Mouse (Mus musculus) left cerebral cortex, adult 2 months (tissue): ENCODE data around the gene Dclre1b. TPM values are rescaled to one million over a fixed set of nuclear protein-coding genes. Genes with fewer than 3 reads are reported as not detected.
"Not testable (repeated sequence)": the region's sequence is repeated elsewhere in the genome, so short reads cannot be mapped to it uniquely, and the experiment has no call there.

Experiments
- DNase-seq, 2 experiments: peaks; one replicate each; pipeline ENCODE4 v3.0.0; 2021 to 2022; ENCODE audit warnings: low spot score in 2 of 2, mixed read lengths in 1 of 2; ENCODE audit errors: extremely low spot score in 1 of 2
- H3K27ac ChIP-seq: fragments of 200-600 bp; 2 replicates; pipeline ENCODE4 v1.8.1; 2022
- H3K4me3 ChIP-seq: fragments of 200-600 bp; 2 replicates; pipeline ENCODE4 v1.8.1; 2022
- CTCF ChIP-seq: fragments of 200-600 bp; IDR thresholded peaks from 2 replicates; pipeline ENCODE4 v1.8.1; 2022; ENCODE audit warnings: antibody characterized with exemption, mild to moderate bottlenecking, moderate library complexity
- intact Hi-C: fragments of 180-260 bp; cut with DNase I; formaldehyde crosslinking; loops from one replicate; pipeline ENCODE4 v1.15.1; 2025
- total RNA-seq, 2 experiments: library from RNA; stranded (reverse); gene quantifications; 2 replicates each; pipeline ENCODE4 v1.2.3; 2021

The Dclre1b gene
- total RNA-seq, 2 experiments from 2014 or later = 7.7 to 8.2 TPM

- H3K4me3 ChIP-seq = no peak overlapping the region
- no peak for TF ChIP-seq CTCF
- intact Hi-C loops = no loop called here
- H3K27ac ChIP-seq = no peak overlapping the region
- DNase-seq = no peak
Observed at GRCm38 (mm10) chr3:103839711-103840110, 30.5 kb upstream of the Dclre1b start.

- H3K4me3 ChIP-seq = no peak overlapping the region
- H3K27ac ChIP-seq = no peak overlapping the region
- no peak for TF ChIP-seq CTCF
- no peak for DNase-seq
- intact Hi-C loops = no loop called here
Observed at GRCm38 (mm10) chr3:103836453-103836852, 27.2 kb upstream of the Dclre1b start.

- Histone ChIP-seq H3K27ac (no peak overlapping the region), H3K4me3 (no peak overlapping the region)
- TF ChIP-seq CTCF = no peak
- DNase-seq = no peak
- intact Hi-C loops = no loop called here
Observed at GRCm38 (mm10) chr3:103835951-103836310, 26.7 kb upstream of the Dclre1b start.

- no peak for DNase-seq
- intact Hi-C loops = no loop called here
- TF ChIP-seq CTCF = no peak
- Histone ChIP-seq H3K4me3 (no peak overlapping the region), H3K27ac (no peak overlapping the region)
Observed at GRCm38 (mm10) chr3:103835272-103835950, 26.2 kb upstream of the Dclre1b start.

- TF ChIP-seq CTCF = no peak
- intact Hi-C loops = no loop called here
Observed at GRCm38 (mm10) chr3:103834001-103834400, 24.8 kb upstream of the Dclre1b start.

GRCm38 (mm10) chr3:103832426-103832825, 23.2 kb upstream of the Dclre1b start, which contains the start of gene Bcl2l15:
Bcl2l15 (plus strand) TSS chr3:103832601.
- Histone ChIP-seq H3K27ac (no peak within 1 kb of the TSS), H3K4me3 (no peak within 1 kb of the TSS)
- intact Hi-C loops = no loop called here
- TF ChIP-seq CTCF = no peak
- DNase-seq = no peak

More at GRCm38 (mm10) chr3:103834001-103834400, 24.8 kb upstream of the Dclre1b start:
- Histone ChIP-seq H3K4me3 (no peak overlapping the region), H3K27ac (no peak overlapping the region)
- no peak for DNase-seq

GRCm38 (mm10) chr3:103831146-103831545, 21.9 kb upstream of the Dclre1b start:
- no peak for DNase-seq
- no peak overlapping the region for H3K4me3 ChIP-seq
- H3K27ac ChIP-seq = no peak overlapping the region
- intact Hi-C loops = no loop called here
- TF ChIP-seq CTCF = no peak

GRCm38 (mm10) chr3:103830681-103831080, 21.4 kb upstream of the Dclre1b start:
- DNase-seq, H3K27ac ChIP-seq, H3K4me3 ChIP-seq, intact Hi-C loops: not testable (repeated sequence)

GRCm38 (mm10) chr3:103829036-103829435, 19.8 kb upstream of the Dclre1b start:
- TF ChIP-seq CTCF = no peak
- DNase-seq = no peak
- Histone ChIP-seq H3K27ac (no peak overlapping the region), H3K4me3 (no peak overlapping the region)
- intact Hi-C loops = no loop called here

- no peak for DNase-seq
- intact Hi-C loops = no loop called here
- no peak overlapping the region for H3K27ac ChIP-seq
- no peak overlapping the region for H3K4me3 ChIP-seq
- peak; percentile 20 for TF ChIP-seq CTCF
Observed at GRCm38 (mm10) chr3:103827548-103827947, 18.3 kb upstream of the Dclre1b start.

- Histone ChIP-seq H3K4me3 (no peak overlapping the region), H3K27ac (no peak overlapping the region)
- intact Hi-C loops = no loop called here
- no peak for TF ChIP-seq CTCF
- no peak for DNase-seq
Observed at GRCm38 (mm10) chr3:103810967-103811366, 1.7 kb upstream of the Dclre1b start.

GRCm38 (mm10) chr3:103809799-103810150, 531 bp upstream of the Dclre1b start:
- peak overlapping the region; percentile 77 for H3K4me3 ChIP-seq
- TF ChIP-seq CTCF = no peak
- H3K27ac ChIP-seq = peak overlapping the region; percentile 88
- DNase-seq = no peak
- intact Hi-C loops = loop anchor here (1.0 to 5.0 kb wide), 4 partner anchors 18 to 158 kb away; partner anchors contain the start of genes Hipk1, Phtf1 and Rsbn1

- intact Hi-C loops = loop anchor here (5.0 kb wide), 3 partner anchors 82 to 162 kb away; partner anchors contain the start of genes Phtf1 and Rsbn1
Observed at GRCm38 (mm10) chr3:103805671-103806070, 3.6 kb downstream of the Dclre1b start.

More at GRCm38 (mm10) chr3:103805671-103806070, 3.6 kb downstream of the Dclre1b start:
- DNase-seq = no peak
- Histone ChIP-seq H3K27ac (no peak overlapping the region), H3K4me3 (no peak overlapping the region)
- TF ChIP-seq CTCF = no peak
